Mouse (Mus musculus) skeletal muscle tissue, postnatal 0 days (tissue): ENCODE results near the gene Clca2. TPM values are rescaled to one million over a fixed set of nuclear protein-coding genes. Genes with fewer than 3 reads are reported as not detected.

ENCODE experiments used
- polyA plus RNA-seq: library from polyadenylated mRNA; unstranded; fragments of >200 nt; fragmentation: Nextera tagmentation; extraction: Ambion mirVana; gene quantifications from 2 replicates; pipeline ENCODE4 v1.2.1, GENCODE M21; 2015

Gene Clca2
- polyA plus RNA-seq: 0.27 and 0.71 TPM in 2 replicates

DNA sequence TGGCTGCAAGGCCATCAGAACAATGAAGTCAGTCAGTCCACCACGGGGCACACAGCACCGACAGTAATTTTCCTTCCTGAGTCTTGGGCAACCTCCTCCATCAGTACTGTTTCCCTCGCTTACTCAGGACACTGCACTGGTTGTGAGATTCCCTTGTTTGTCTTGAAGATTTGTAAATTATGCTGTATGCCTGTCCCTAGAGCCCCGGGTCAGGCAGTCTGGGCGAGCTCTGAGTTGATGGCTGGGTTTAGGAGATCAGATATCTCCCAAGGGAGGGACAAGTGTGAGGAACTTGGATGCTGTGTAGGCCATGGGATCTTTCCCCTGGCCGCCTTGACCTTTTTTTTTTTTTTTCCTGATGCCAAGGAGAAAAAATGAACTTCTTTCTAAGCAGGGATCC lies at the start of gene Clca2:
Gene Clca2, minus strand, starts transcription at position 153 of the 400 bp plus-strand sequence.

DNA sequence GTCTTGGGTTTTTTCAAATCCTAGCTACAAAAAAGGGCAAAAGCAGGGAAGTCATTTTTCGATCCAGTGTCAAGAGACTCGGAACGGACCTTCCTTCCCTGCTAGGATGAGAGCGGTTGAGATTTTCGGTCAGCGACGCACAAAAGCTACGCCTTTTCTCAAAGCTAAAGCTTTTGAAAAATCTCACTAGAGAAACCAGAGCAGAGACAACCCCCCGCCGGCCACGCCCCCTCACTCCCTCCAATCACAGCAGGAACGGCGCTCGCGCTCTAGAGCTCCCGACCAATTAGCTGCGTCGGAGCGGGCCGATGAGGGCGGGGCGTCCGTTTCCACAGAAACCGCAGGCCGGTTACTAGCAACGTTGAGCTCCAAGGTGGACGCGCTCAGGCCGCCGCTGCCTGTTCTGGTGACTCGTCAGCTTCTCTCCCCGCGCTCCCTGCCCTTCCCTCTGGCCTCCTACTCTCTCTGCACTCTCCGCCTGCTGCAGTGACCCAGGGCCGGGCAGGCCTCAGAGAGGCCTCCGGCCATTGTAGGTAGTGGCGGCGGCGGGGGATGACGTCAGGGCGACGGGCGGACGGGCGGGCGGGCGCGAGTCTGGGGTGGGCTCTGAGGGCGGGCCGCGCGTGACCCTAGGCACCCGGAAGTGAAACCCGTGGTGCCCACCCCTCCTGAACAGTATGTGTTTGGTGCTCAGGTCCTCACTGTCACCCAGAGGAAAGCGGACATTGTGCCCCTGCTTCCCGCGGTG lies 19.2 kb upstream of the Clca2 start, which contains the start of gene Odf2l:
Gene Odf2l, plus strand, starts transcription at position 335 of the 748 bp plus-strand sequence.

DNA sequence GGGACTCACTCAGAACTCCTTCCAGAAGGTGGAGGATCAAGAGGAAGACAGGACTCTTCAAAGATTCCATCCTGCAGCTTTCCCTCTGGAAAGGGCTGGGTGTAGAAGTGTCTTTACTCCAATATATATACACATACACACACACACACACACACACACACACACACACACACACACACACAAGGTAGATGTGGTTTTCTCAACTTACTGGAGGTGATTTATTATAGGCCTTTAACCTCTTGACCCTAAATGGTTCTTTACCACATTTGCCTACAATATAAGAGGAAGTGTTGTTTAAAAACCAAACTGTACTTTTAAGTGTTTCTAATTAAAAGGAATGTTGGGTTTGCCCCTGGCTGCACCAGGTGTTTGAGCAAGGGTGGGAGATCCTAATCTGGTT lies 66.6 kb downstream of the Clca2 start, which contains the start of gene Clca1:
Gene Clca1, minus strand, starts transcription at position 101 of the 400 bp plus-strand sequence.

Other genes starting within 250 kb of the Clca2 start
- gene Clca4b, start 166.9 kb downstream of the Clca2 start, polyA plus RNA-seq: not detected in 2 replicates
- gene Clca4a, start 124.4 kb downstream of the Clca2 start, polyA plus RNA-seq: not detected in 2 replicates
- not detected in 2 replicates for gene Clca1, start 66.7 kb downstream of the Clca2 start, polyA plus RNA-seq
- 7.2 and 8.1 TPM in 2 replicates for gene Odf2l, start 19.1 kb upstream of the Clca2 start, polyA plus RNA-seq
- gene Col24a1, start 193.0 kb upstream of the Clca2 start, polyA plus RNA-seq: 1.9 and 2.4 TPM in 2 replicates